Mouse (Mus musculus) adrenal gland, postnatal 4 days (tissue): ENCODE measurements at regions not wholly inside any gene's neighbourhood (a gene's known extent, or its start where the extent isn't known, plus 50 kb on each side); places are given as distances from the start of the nearest gene placed in this dataset.

ENCODE experiments used
- DNase-seq, 2 experiments: peaks; one replicate each; pipeline ENCODE4 v3.0.0; 2021 to 2022; ENCODE audit warnings: low spot score in 2 of 2, mixed read lengths in 2 of 2

- no peak for DNase-seq
Measured at GRCm38 (mm10) chr13:35212276-35212675, 185.4 kb upstream of the Eci2 start.

- no peak for DNase-seq
Measured at GRCm38 (mm10) chr13:35214219-35214618, 187.3 kb upstream of the Eci2 start.

GRCm38 (mm10) chr13:35226142-35226829 is 199.4 kb upstream of the Eci2 start:
- no peak for DNase-seq

GRCm38 (mm10) chr13:35226944-35227343 is 200.0 kb upstream of the Eci2 start:
- DNase-seq, result no peak

- no peak for DNase-seq
Measured at GRCm38 (mm10) chr13:35229601-35230000, 202.7 kb upstream of the Eci2 start.

- no peak for DNase-seq
Measured at GRCm38 (mm10) chr13:35233636-35234035, 206.7 kb upstream of the Eci2 start.

GRCm38 (mm10) chr13:35241443-35241842 is 214.5 kb upstream of the Eci2 start:
- DNase-seq, result no peak

- DNase-seq, result no peak
Measured at GRCm38 (mm10) chr13:35243946-35244345, 217.1 kb upstream of the Eci2 start.

GRCm38 (mm10) chr13:35257386-35257785 is 230.5 kb upstream of the Eci2 start:
- DNase-seq, result no peak

- no peak for DNase-seq
Measured at GRCm38 (mm10) chr13:35258720-35259119, 231.8 kb upstream of the Eci2 start.

- no peak for DNase-seq
Measured at GRCm38 (mm10) chr13:35283959-35284358, 257.1 kb upstream of the Eci2 start.

- DNase-seq, result no peak
Measured at GRCm38 (mm10) chr13:35302088-35302487, 275.2 kb upstream of the Eci2 start.

GRCm38 (mm10) chr13:35316772-35317171 is 289.9 kb upstream of the Eci2 start:
- DNase-seq, result no peak

GRCm38 (mm10) chr13:35326682-35327242 is 299.9 kb upstream of the Eci2 start:
- DNase-seq, result no peak

- DNase-seq, result no peak
Measured at GRCm38 (mm10) chr13:35328320-35328719, 301.4 kb upstream of the Eci2 start.

GRCm38 (mm10) chr13:35330926-35331325 is 304.0 kb upstream of the Eci2 start:
- no peak for DNase-seq

GRCm38 (mm10) chr13:35345507-35346129 is 314.0 kb upstream of the Cdyl start:
- no peak for DNase-seq

- DNase-seq, result no peak
Measured at GRCm38 (mm10) chr13:35348283-35348682, 311.4 kb upstream of the Cdyl start.

GRCm38 (mm10) chr13:35359345-35359744 is 300.3 kb upstream of the Cdyl start:
- no peak for DNase-seq

- no peak for DNase-seq
Measured at GRCm38 (mm10) chr13:35377487-35377886, 282.1 kb upstream of the Cdyl start.

GRCm38 (mm10) chr13:35379500-35379899 is 280.1 kb upstream of the Cdyl start:
- DNase-seq, result no peak

GRCm38 (mm10) chr13:35380224-35381009 is 279.2 kb upstream of the Cdyl start:
- no peak for DNase-seq
